Mouse (Mus musculus): Measurements from ENCODE around the gene Mest.

GRCm38 (mm10) chr6:30748358-30748910, 25.1 kb downstream of the Mest start:
- TF ChIP-seq CTCF (conservative IDR thresholded peaks at IDR 0.05; ENCODE audit: low read length) (no peak), NANOG (IDR thresholded peaks at IDR 0.05; ENCODE audit: borderline replicate concordance, low read length) (no peak)
